Mouse (Mus musculus): ENCODE results near the gene Adamts14.

- TF ChIP-seq EP300 (IDR thresholded peaks at IDR 0.05; ENCODE audit: low read depth) = no peak
- TF ChIP-seq CTCF (IDR thresholded peaks at IDR 0.05; ENCODE audit: low read depth) = no peak
Observed at GRCm38 (mm10) chr10:61263606-61264005, 9.6 kb downstream of the Adamts14 start.

Measured in liver, embryonic 14.5 days (tissue).